Mouse (Mus musculus): ENCODE measurements around the gene Zfp799. TPM values are rescaled to one million over a fixed set of nuclear protein-coding genes. Genes with fewer than 3 reads are reported as not detected.

Gene Zfp799
- polyA plus RNA-seq, 1 experiment from 2014 or later: 18.8 TPM

- Histone ChIP-seq H3K9ac (replicated peaks; ENCODE audit: low read depth, low read length) (peak overlapping the region; percentile 37), H3K4me1 (replicated peaks; ENCODE audit: control insufficient read depth, insufficient read depth, low read length) (peaks cover 26% of the 10 kb centered on the region), H3K27me3 (replicated peaks; ENCODE audit: control insufficient read depth, insufficient read depth, low read length) (no peaks in the 10 kb centered on the region), H3K4me3 (replicated peaks; ENCODE audit: low read length) (peak overlapping the region; percentile 80), H3K27ac (ENCODE audit: low read length) (no peak overlapping the region), H3K9me3 (ENCODE audit: control insufficient read depth, low read length) (no peaks in the 10 kb centered on the region), H3K36me3 (ENCODE audit: control insufficient read depth, insufficient read depth) (peaks cover 7% of the 10 kb centered on the region), H3K4me2 (ENCODE audit: low read length) (peak overlapping the region; percentile 66)
- 9% methylated on average over 9 of the region's 9 CpGs for WGBS
- no peak for ATAC-seq
These were observed 41.5 kb downstream of the Zfp799 start for GRCm38 (mm10) chr17:32788576-32788975.

GRCm38 (mm10) chr17:32788094-32788559 lies 41.9 kb downstream of the Zfp799 start, which contains the start of gene Zfp871:
Zfp871 (minus strand) TSS chr17:32788287.
- peaks cover 9% of the 10 kb centered on the region for H3K36me3 ChIP-seq (ENCODE audit: control insufficient read depth, insufficient read depth)
- H3K4me1 ChIP-seq (replicated peaks; ENCODE audit: control insufficient read depth, insufficient read depth, low read length): peaks cover 26% of the 10 kb centered on the region
- peak; percentile 100 for ATAC-seq
- peak within 1 kb of the TSS; percentile 80 for H3K4me3 ChIP-seq (replicated peaks; ENCODE audit: low read length)
- H3K9me3 ChIP-seq (ENCODE audit: control insufficient read depth, low read length): no peaks in the 10 kb centered on the region
- peak within 1 kb of the TSS; percentile 84 for H3K9ac ChIP-seq (replicated peaks; ENCODE audit: low read depth, low read length)
- peak within 1 kb of the TSS; percentile 68 for H3K4me2 ChIP-seq (ENCODE audit: low read length)
- WGBS: 0% methylated on average over 22 of the region's 22 CpGs
- peak within 1 kb of the TSS; percentile 91 for H3K27ac ChIP-seq (ENCODE audit: low read length)
- no peaks in the 10 kb centered on the region for H3K27me3 ChIP-seq (replicated peaks; ENCODE audit: control insufficient read depth, insufficient read depth, low read length)

GRCm38 (mm10) chr17:32787436-32788093 lies 42.5 kb downstream of the Zfp799 start:
- H3K4me1 ChIP-seq (replicated peaks; ENCODE audit: control insufficient read depth, insufficient read depth, low read length): peaks cover 26% of the 10 kb centered on the region
- H3K4me3 ChIP-seq (replicated peaks; ENCODE audit: low read length): peak overlapping the region; percentile 80
- H3K27me3 ChIP-seq (replicated peaks; ENCODE audit: control insufficient read depth, insufficient read depth, low read length): no peaks in the 10 kb centered on the region
- H3K36me3 ChIP-seq (ENCODE audit: control insufficient read depth, insufficient read depth): peaks cover 11% of the 10 kb centered on the region
- peak overlapping the region; percentile 84 for H3K9ac ChIP-seq (replicated peaks; ENCODE audit: low read depth, low read length)
- H3K9me3 ChIP-seq (ENCODE audit: control insufficient read depth, low read length): no peaks in the 10 kb centered on the region
- peak overlapping the region; percentile 68 for H3K4me2 ChIP-seq (ENCODE audit: low read length)
- peak; percentile 87 for ATAC-seq
- H3K27ac ChIP-seq (ENCODE audit: low read length): peak overlapping the region; percentile 91
- WGBS: under 1% methylated on average over 31 of the region's 31 CpGs

GRCm38 (mm10) chr17:32786944-32787343 lies 43.1 kb downstream of the Zfp799 start:
- Histone ChIP-seq H3K4me3 (replicated peaks; ENCODE audit: low read length) (peak overlapping the region; percentile 80), H3K9me3 (ENCODE audit: control insufficient read depth, low read length) (no peaks in the 10 kb centered on the region), H3K27me3 (replicated peaks; ENCODE audit: control insufficient read depth, insufficient read depth, low read length) (no peaks in the 10 kb centered on the region), H3K9ac (replicated peaks; ENCODE audit: low read depth, low read length) (peak overlapping the region; percentile 32), H3K27ac (ENCODE audit: low read length) (no peak overlapping the region), H3K4me1 (replicated peaks; ENCODE audit: control insufficient read depth, insufficient read depth, low read length) (peaks cover 26% of the 10 kb centered on the region), H3K36me3 (ENCODE audit: control insufficient read depth, insufficient read depth) (peaks cover 12% of the 10 kb centered on the region), H3K4me2 (ENCODE audit: low read length) (peak overlapping the region; percentile 68)
- WGBS: 74% methylated on average over 6 of the region's 6 CpGs
- no peak for ATAC-seq

GRCm38 (mm10) chr17:32785656-32786055 lies 44.4 kb downstream of the Zfp799 start:
- peaks cover 12% of the 10 kb centered on the region for H3K36me3 ChIP-seq (ENCODE audit: control insufficient read depth, insufficient read depth)
- H3K4me1 ChIP-seq (replicated peaks; ENCODE audit: control insufficient read depth, insufficient read depth, low read length): peaks cover 26% of the 10 kb centered on the region
- WGBS: 88% methylated on average over 3 of the region's 3 CpGs
- no peaks in the 10 kb centered on the region for H3K27me3 ChIP-seq (replicated peaks; ENCODE audit: control insufficient read depth, insufficient read depth, low read length)
- no peak overlapping the region for H3K27ac ChIP-seq (ENCODE audit: low read length)
- no peak overlapping the region for H3K4me3 ChIP-seq (replicated peaks; ENCODE audit: low read length)
- peak overlapping the region; percentile 20; the same call in 1 of the 2 replicates for H3K4me2 ChIP-seq (ENCODE audit: low read length)
- ATAC-seq: no peak
- no peak overlapping the region for H3K9ac ChIP-seq (replicated peaks; ENCODE audit: low read depth, low read length)
- H3K9me3 ChIP-seq (ENCODE audit: control insufficient read depth, low read length): no peaks in the 10 kb centered on the region

GRCm38 (mm10) chr17:32777564-32777963 lies 52.5 kb downstream of the Zfp799 start:
- no peaks in the 10 kb centered on the region for H3K9me3 ChIP-seq (ENCODE audit: control insufficient read depth, low read length)
- no peak overlapping the region for H3K27ac ChIP-seq (ENCODE audit: low read length)
- WGBS: 83% methylated on average over 3 of the region's 3 CpGs
- peaks cover 28% of the 10 kb centered on the region for H3K36me3 ChIP-seq (ENCODE audit: control insufficient read depth, insufficient read depth)
- no peak overlapping the region for H3K4me3 ChIP-seq (replicated peaks; ENCODE audit: low read length)
- no peaks in the 10 kb centered on the region for H3K27me3 ChIP-seq (replicated peaks; ENCODE audit: control insufficient read depth, insufficient read depth, low read length)
- H3K4me1 ChIP-seq (replicated peaks; ENCODE audit: control insufficient read depth, insufficient read depth, low read length): no peaks in the 10 kb centered on the region
- no peak for ATAC-seq
- H3K9ac ChIP-seq (replicated peaks; ENCODE audit: low read depth, low read length): no peak overlapping the region
- H3K4me2 ChIP-seq (ENCODE audit: low read length): no peak overlapping the region

DNA sequence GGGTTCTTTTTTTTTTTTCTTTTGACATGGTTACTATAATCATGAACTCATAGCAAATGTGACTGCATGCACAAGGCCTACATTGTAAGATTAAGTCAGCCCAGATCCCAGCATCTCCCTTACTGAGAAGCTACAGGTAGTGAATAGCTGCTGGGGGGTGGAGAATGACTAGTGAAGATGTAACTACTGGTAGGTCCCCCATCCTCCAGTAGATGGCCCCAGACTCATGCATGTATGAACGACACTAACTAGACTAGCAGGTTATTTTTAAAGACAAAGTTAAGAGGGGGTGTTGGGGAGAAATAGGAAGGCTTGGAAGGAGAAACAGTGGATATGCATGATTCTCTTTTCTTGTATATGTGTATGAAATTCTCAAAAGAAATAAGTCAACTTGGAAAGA lies 58.8 kb downstream of the Zfp799 start:
- no peak overlapping the region for H3K27ac ChIP-seq (ENCODE audit: low read length)
- 85% methylated on average over 1 of the region's 1 CpGs for WGBS
- ATAC-seq: no peak

GRCm38 (mm10) chr17:32766422-32766821 lies 63.6 kb downstream of the Zfp799 start:
- Histone ChIP-seq H3K4me3 (replicated peaks; ENCODE audit: low read length) (no peak overlapping the region), H3K27me3 (replicated peaks; ENCODE audit: control insufficient read depth, insufficient read depth, low read length) (no peaks in the 10 kb centered on the region), H3K4me1 (replicated peaks; ENCODE audit: control insufficient read depth, insufficient read depth, low read length) (no peaks in the 10 kb centered on the region), H3K27ac (ENCODE audit: low read length) (no peak overlapping the region), H3K36me3 (ENCODE audit: control insufficient read depth, insufficient read depth) (peaks cover 52% of the 10 kb centered on the region), H3K4me2 (ENCODE audit: low read length) (no peak overlapping the region), H3K9ac (replicated peaks; ENCODE audit: low read depth, low read length) (no peak overlapping the region), H3K9me3 (ENCODE audit: control insufficient read depth, low read length) (peaks cover 5% of the 10 kb centered on the region; the same call in 1 of the 2 replicates)
- WGBS: 99% methylated on average over 2 of the region's 2 CpGs
- ATAC-seq: no peak

More for the DNA sequence above, 58.8 kb downstream of the Zfp799 start:
- Histone ChIP-seq H3K4me2 (ENCODE audit: low read length) (no peak overlapping the region), H3K36me3 (ENCODE audit: control insufficient read depth, insufficient read depth) (peaks cover 60% of the 10 kb centered on the region), H3K9me3 (ENCODE audit: control insufficient read depth, low read length) (peaks cover 5% of the 10 kb centered on the region; the same call in 1 of the 2 replicates), H3K27me3 (replicated peaks; ENCODE audit: control insufficient read depth, insufficient read depth, low read length) (no peaks in the 10 kb centered on the region), H3K4me3 (replicated peaks; ENCODE audit: low read length) (no peak overlapping the region), H3K9ac (replicated peaks; ENCODE audit: low read depth, low read length) (no peak overlapping the region), H3K4me1 (replicated peaks; ENCODE audit: control insufficient read depth, insufficient read depth, low read length) (no peaks in the 10 kb centered on the region)

Data from forebrain, embryonic 16.5 days (tissue).